Mouse (Mus musculus) liver, embryonic 14 days (tissue): ENCODE data around the gene Sycp1. TPM values are rescaled to one million over a fixed set of nuclear protein-coding genes. Genes with fewer than 3 reads are reported as not detected.

Source experiments
- polyA plus RNA-seq: library from polyadenylated mRNA; depleted of rRNA; stranded (reverse); fragments of >200 nt; gene quantifications from 2 replicates; pipeline ENCODE4 v1.2.3, GENCODE M21; 2012; rRNA removed

Gene Sycp1
- polyA plus RNA-seq: 0.03 TPM in 2 replicates

DNA sequence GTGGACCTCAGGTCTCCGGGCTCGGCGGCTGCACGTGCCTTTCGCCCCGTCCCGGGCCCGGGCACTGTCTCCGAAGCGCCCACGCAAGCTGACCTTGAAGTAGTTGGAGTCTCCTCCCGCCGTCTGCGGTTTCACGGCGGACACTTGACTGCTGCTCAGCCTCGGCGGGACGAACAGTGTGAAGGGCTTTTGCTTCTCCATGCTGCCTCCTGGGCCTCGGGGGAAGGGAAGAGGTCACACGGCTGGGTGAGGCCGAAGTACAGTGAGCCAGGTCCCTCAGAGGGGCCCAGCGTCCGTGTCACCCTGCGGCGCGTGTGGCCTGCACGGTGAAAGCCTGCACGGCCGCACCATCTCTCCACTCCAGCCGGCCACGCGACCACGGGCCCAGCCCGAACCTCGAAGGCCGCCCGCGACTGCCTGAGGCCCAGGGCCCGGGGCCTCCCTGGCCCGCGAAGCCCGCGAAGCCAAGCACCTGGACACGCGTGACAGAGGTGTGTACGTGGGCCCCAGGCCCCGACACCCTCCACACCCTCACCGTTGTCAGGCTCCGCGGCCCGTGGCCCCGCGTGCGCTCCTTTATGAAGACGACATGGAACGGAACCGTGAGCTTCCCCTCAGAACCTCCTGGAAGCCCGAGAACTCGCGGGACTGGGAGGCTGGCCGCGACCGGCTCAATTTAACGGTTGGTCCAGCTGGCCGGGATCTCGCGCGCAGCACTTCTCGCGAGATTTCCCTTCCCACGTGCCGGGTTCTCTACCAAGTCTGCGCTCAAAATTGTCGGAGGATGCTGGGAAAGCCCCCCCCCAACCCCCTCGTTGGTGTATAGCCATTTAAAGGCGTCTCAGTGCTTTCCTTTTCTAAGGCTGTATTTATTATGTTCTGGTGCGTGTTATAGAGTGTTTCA, at the start of gene Sycp1:
Gene Sycp1, minus strand, starts transcription at position 650 of the 904 bp plus-strand sequence.

DNA sequence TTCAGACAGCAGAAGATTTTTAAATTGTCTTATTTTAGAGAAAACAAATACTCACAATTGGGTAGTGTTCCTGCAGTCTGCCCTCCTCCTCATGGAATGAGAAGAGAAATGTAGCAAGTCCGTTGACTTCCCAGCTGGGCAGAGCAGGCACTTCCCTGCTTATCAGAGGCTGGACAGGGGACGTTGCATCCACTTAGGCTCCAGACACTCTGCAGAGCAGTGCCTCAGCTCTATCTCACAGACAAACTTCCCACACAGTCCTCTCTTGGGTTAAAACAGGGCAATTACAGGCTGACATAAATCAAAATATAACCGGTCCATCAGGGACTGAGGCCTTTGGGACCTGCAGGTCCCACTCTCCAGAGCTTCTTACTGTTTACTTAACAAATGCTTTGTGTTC, 28.1 kb upstream of the Sycp1 start, which contains the start of gene Nr1h5:
Gene Nr1h5, minus strand, starts transcription at position 101 of the 400 bp plus-strand sequence.

DNA sequence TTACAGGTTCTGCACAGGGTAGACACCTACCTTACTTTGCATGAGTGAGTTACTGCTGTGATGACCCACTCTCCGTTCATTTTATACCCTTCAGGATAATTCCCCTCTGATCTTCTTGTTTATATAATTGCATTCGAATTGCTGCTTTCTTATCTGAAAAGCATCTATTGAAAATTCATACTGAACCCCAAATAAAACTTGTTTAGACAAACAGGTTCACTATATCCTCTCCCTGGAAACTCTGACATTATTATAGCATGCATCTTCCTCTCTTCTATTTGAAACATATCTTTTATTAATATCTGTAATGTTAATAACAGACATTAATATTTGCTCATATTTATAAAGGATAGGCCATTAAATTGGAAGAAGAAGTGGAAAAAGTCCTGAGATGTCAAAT, 153.3 kb downstream of the Sycp1 start, which contains the start of gene Tshb:
Gene Tshb, minus strand, starts transcription at position 101 of the 400 bp plus-strand sequence.

Other genes with a start within 250 kb of the Sycp1 start
- 0.81 and 1.2 TPM in 2 replicates for gene Tspan2, start 201.6 kb downstream of the Sycp1 start, polyA plus RNA-seq
- gene Tshb, start 153.4 kb downstream of the Sycp1 start, polyA plus RNA-seq: not detected in 2 replicates
- gene Nr1h5, start 28.0 kb upstream of the Sycp1 start, polyA plus RNA-seq: 4.5 and 6.0 TPM in 2 replicates
- gene Sike1, start 59.6 kb upstream of the Sycp1 start, polyA plus RNA-seq: 6.1 and 6.6 TPM in 2 replicates
- gene Csde1, start 84.3 kb upstream of the Sycp1 start, polyA plus RNA-seq: 31.9 and 38.2 TPM in 2 replicates
- 20.7 and 24.7 TPM in 2 replicates for gene Nras, start 122.2 kb upstream of the Sycp1 start, polyA plus RNA-seq
- gene Ampd1, start 137.9 kb upstream of the Sycp1 start, polyA plus RNA-seq: 0.12 and 0.61 TPM in 2 replicates
- 6.3 and 8.5 TPM in 2 replicates for gene Dennd2c, start 166.5 kb upstream of the Sycp1 start, polyA plus RNA-seq
- gene Bcas2, start 235.6 kb upstream of the Sycp1 start, polyA plus RNA-seq: 106 and 117 TPM in 2 replicates